Mouse (Mus musculus) midbrain, postnatal 0 days (tissue): ENCODE data around the gene Inpp4a. TPM values are rescaled to one million over a fixed set of nuclear protein-coding genes. Genes with fewer than 3 reads are reported as not detected.

ENCODE experiments used
- ATAC-seq: fragments of 200-750 bp; cut with Nextera tagmentation; 2 replicates; pipeline ENCODE4 v1.8.0; 2017; ENCODE audit warnings: moderate number of reproducible peaks, mild to moderate bottlenecking, moderate TSS enrichment, moderate library complexity; ENCODE audit not compliant: low FRiP score
- DNase-seq: peaks from one replicate; pipeline ENCODE4 v3.0.0-alpha.2; 2015; ENCODE audit warnings: low spot score
- H3K27ac ChIP-seq: fragments of 300-500 bp; sonication (generic); 2 replicates; pipeline ENCODE4 v1.5.1; 2014; ENCODE audit warnings: low read depth, mild to moderate bottlenecking, low read length, mixed read lengths
- H3K27me3 ChIP-seq: fragments of 300-500 bp; sonication (generic); 2 replicates; pipeline ENCODE4 v1.6.1; 2014; ENCODE audit warnings: low read length, control low read depth, mixed read lengths; ENCODE audit not compliant: insufficient read depth
- H3K36me3 ChIP-seq: fragments of 300-500 bp; sonication (generic); 2 replicates; pipeline ENCODE4 v1.6.1; 2014; ENCODE audit warnings: low read length, control low read depth, mixed read lengths; ENCODE audit not compliant: insufficient read depth
- H3K4me1 ChIP-seq: fragments of 300-500 bp; sonication (generic); 2 replicates; pipeline ENCODE4 v1.6.1; 2014; ENCODE audit warnings: mild to moderate bottlenecking, control low read depth, antibody characterized with exemption, low read length, mixed read lengths; ENCODE audit not compliant: insufficient read depth
- H3K4me2 ChIP-seq: fragments of 300-500 bp; sonication (generic); 2 replicates; pipeline ENCODE4 v1.6.1; 2014; ENCODE audit warnings: low read depth, mild to moderate bottlenecking, low read length, mixed read lengths; ENCODE audit not compliant: poor library complexity, severe bottlenecking
- H3K4me3 ChIP-seq: fragments of 300-500 bp; sonication (generic); 2 replicates; pipeline ENCODE4 v1.5.1; 2014; ENCODE audit warnings: low read depth, mild to moderate bottlenecking, low read length, moderate library complexity
- H3K9ac ChIP-seq: fragments of 300-500 bp; sonication (generic); replicated peaks from 2 replicates; pipeline ENCODE4 v1.6.1; 2014; ENCODE audit warnings: mild to moderate bottlenecking, low read length, moderate library complexity, mixed read lengths; ENCODE audit not compliant: poor library complexity, severe bottlenecking
- H3K9me3 ChIP-seq: fragments of 300-500 bp; sonication (generic); 2 replicates; pipeline ENCODE4 v1.6.1; 2016; ENCODE audit warnings: low read length, control low read depth
- CTCF ChIP-seq: IDR thresholded peaks from 2 replicates; pipeline ENCODE4 v1.5.1; 2016; ENCODE audit warnings: antibody characterized with exemption, mild to moderate bottlenecking
- WGBS: fragments of 180-500 bp; shearing (Covaris S2); extraction: QIAGEN DNeasy Blood & Tissue Kit; methylation state at CpG from one replicate; pipeline ENCODE4 v1.1.7; 2014; 5-methylcytosine and 5-hydroxymethylcytosine counted together
- polyA plus RNA-seq: library from polyadenylated mRNA; unstranded; fragments of >200 nt; fragmentation: Nextera tagmentation; extraction: Ambion mirVana; gene quantifications from 2 replicates; pipeline ENCODE4 v1.2.1, GENCODE M21; 2015
- total RNA-seq: library from RNA; depleted of rRNA; stranded (reverse); fragments of >200 nt; gene quantifications from 2 replicates; pipeline ENCODE4 v1.2.3, GENCODE M21; 2014

Gene Inpp4a
- total and polyA plus RNA-seq, 2 experiments from 2014 or later: 48.8 to 85.8 TPM

DNA sequence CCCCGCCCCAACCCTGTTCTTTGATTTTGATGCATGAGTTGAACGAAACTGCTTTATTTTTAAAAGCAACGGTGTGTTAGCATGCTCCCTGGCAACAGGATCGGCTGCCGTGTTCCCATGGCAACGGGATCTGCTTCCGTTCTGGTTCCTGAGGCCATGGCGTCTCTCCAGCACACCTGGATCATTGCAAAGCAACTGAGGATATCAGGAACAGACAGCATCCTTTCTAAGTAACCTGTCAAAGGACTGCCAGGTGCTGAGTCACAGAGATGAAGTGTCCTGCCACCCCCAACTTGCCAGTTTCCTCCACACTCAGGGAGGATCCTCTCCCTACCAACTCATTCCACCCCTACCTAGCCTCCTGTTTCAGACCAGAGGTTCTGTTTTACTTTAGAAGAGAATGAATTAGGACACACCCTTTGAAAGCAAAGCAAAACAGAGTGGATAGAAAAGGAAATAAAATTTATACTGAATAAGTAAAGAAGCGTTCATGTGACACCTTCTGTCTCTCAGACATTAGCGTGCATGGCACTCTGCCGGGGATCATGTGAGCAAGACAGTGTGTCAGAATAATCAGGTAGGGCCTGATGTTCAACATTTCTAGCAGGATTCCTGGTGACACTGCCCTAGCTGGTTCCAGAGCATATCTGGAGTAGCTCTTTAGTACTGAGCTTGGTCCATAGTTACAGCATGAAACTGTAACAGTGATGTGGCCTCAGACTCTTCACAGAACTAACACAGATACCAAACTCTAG lies 11.3 kb upstream of the Inpp4a start:
- Histone ChIP-seq H3K9me3 (no peaks in the 10 kb centered on the region), H3K27ac (peak overlapping the region; percentile 74), H3K27me3 (no peaks in the 10 kb centered on the region), H3K4me1 (no peaks in the 10 kb centered on the region), H3K4me3 (no peak overlapping the region), H3K4me2 (peak overlapping the region; percentile 10; the same call in 1 of the 2 replicates), H3K9ac (no peak overlapping the region), H3K36me3 (no peaks in the 10 kb centered on the region)
- no peak for TF ChIP-seq CTCF
- DNase-seq (peak; percentile 81), ATAC-seq (peak; percentile 83)
- 34% methylated on average over 11 of the region's 11 CpGs for WGBS

- Histone ChIP-seq H3K4me3 (no peak overlapping the region), H3K9me3 (no peaks in the 10 kb centered on the region), H3K27me3 (no peaks in the 10 kb centered on the region), H3K4me1 (no peaks in the 10 kb centered on the region), H3K27ac (peak overlapping the region; percentile 74), H3K9ac (no peak overlapping the region), H3K36me3 (no peaks in the 10 kb centered on the region), H3K4me2 (no peak overlapping the region)
- no peak for TF ChIP-seq CTCF
- DNase-seq (no peak), ATAC-seq (no peak)
- 90% methylated on average over 7 of the region's 7 CpGs for WGBS
These were observed 10.7 kb upstream of the Inpp4a start for GRCm38 (mm10) chr1:37288941-37289340.

DNA sequence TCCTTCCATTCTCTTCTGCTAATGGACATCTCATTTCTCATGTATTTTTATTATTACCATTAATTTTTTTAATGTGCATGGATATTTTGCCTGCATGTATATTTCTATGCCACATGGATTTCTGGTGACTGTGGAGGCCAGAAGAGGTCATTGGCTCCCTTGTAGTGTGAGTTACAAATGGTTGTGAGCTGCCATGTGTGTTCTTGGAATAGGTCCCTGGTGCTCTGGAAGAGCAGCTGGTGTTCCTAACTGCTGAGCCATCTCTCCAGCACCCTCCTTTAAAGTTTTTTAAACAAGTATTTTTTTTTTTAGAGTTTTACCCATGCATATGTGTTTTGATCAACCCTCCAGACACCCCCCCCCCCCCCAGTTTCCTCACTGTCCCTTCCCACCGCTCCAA lies 3.3 kb upstream of the Inpp4a start:
- no peaks in the 10 kb centered on the region for H3K9me3 ChIP-seq
- H3K9ac ChIP-seq: no peak overlapping the region
- ATAC-seq (no peak), DNase-seq (no peak)
- peaks cover 5% of the 10 kb centered on the region; the same call in 1 of the 2 replicates for H3K4me1 ChIP-seq
- H3K27ac ChIP-seq: no peak overlapping the region
- H3K27me3 ChIP-seq: no peaks in the 10 kb centered on the region
- no peak overlapping the region for H3K4me2 ChIP-seq
- whole genome bisulfite sequencing: no CpG with 5 or more reads among the region's 1 CpGs
- H3K4me3 ChIP-seq: no peak overlapping the region
- H3K36me3 ChIP-seq: no peaks in the 10 kb centered on the region
- TF ChIP-seq CTCF: no peak

GRCm38 (mm10) chr1:37298904-37299303 lies 761 bp upstream of the Inpp4a start:
- Histone ChIP-seq H3K9ac (no peak overlapping the region), H3K4me1 (peaks cover 5% of the 10 kb centered on the region; the same call in 1 of the 2 replicates), H3K36me3 (no peaks in the 10 kb centered on the region), H3K9me3 (no peaks in the 10 kb centered on the region), H3K27me3 (no peaks in the 10 kb centered on the region), H3K4me3 (no peak overlapping the region), H3K27ac (no peak overlapping the region), H3K4me2 (no peak overlapping the region)
- no peak for TF ChIP-seq CTCF
- DNase-seq: no peak
- ATAC-seq: no peak
- 87% methylated on average over 2 of the region's 2 CpGs for WGBS

GRCm38 (mm10) chr1:37300650-37301049 lies 985 bp downstream of the Inpp4a start:
- DNase-seq: no peak
- Histone ChIP-seq H3K9ac (peak overlapping the region; percentile 93), H3K4me2 (peak overlapping the region; percentile 75), H3K4me3 (peak overlapping the region; percentile 89), H3K27me3 (no peaks in the 10 kb centered on the region), H3K36me3 (no peaks in the 10 kb centered on the region), H3K9me3 (no peaks in the 10 kb centered on the region), H3K4me1 (peaks cover 5% of the 10 kb centered on the region; the same call in 1 of the 2 replicates), H3K27ac (no peak overlapping the region)
- no peak for TF ChIP-seq CTCF
- 56% methylated on average over 5 of the region's 5 CpGs for WGBS
- no peak for ATAC-seq

DNA sequence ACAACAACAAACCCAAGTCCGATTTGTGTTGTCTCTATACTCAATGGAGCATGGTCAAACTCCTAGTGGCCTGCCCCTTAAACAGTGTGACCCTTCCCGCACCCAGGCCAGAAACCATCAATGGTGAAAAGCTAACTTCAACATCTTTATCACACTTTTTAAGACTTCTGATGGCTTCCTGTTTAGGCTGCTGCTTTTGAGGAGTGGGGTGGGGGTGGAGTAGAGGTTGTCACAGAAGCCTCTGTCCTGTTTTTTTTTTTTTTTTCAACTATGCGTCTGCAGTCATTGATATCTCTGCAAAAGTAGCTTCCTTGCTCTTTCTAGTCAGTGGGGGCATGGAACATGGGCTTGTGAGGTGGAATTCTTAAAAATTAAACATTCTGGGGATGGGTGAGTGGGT lies 3.1 kb downstream of the Inpp4a start:
- H3K4me1 ChIP-seq: peaks cover 5% of the 10 kb centered on the region; the same call in 1 of the 2 replicates
- DNase-seq (no peak), ATAC-seq (no peak)
- H3K36me3 ChIP-seq: no peaks in the 10 kb centered on the region
- WGBS: 83% methylated on average over 3 of the region's 3 CpGs
- H3K27me3 ChIP-seq: no peaks in the 10 kb centered on the region
- no peak overlapping the region for H3K4me2 ChIP-seq
- H3K27ac ChIP-seq: no peak overlapping the region
- no peak for TF ChIP-seq CTCF
- H3K9ac ChIP-seq: no peak overlapping the region
- H3K4me3 ChIP-seq: no peak overlapping the region
- no peaks in the 10 kb centered on the region for H3K9me3 ChIP-seq
